ENCODE assay signal across 20 mouse cellular contexts in genomic region chr4:32220129-32220491, GRCm38 (mm10). TPM values are rescaled to one million over a fixed set of nuclear protein-coding genes. Genes with fewer than 3 reads are reported as not detected.
DNase-seq lines count a peak whose midpoint lies in the region; ATAC-seq and TF ChIP-seq lines count a peak whose summit lies in the region.
"Had no signal": no experiment of that assay in that cellular context is flagged by ENCODE, and none has a peak within 500 bp of the region (broad histone marks: within the 10 kb centered on the region; RNA-seq: fewer than 3 reads in every experiment).

No protein-coding gene starts in this region.

- TF ChIP-seq POLR2A in kidney, adult 2 months (IDR thresholded peaks at IDR 0.05; ENCODE audit: low read depth, low read length): no peak

- peak overlapping the region; percentile 39; the same call in 1 of the 2 replicates for H3K27ac ChIP-seq in kidney, embryonic 16.5 days (ENCODE audit: low read length)
- H3K27ac ChIP-seq in kidney, adult 2 months (ENCODE audit: insufficient read depth, low read depth, low read length): no peak overlapping the region
- H3K27ac ChIP-seq in embryonic facial prominence, embryonic 10.5 days (replicated peaks): peak overlapping the region; percentile 54
- peak overlapping the region; percentile 23; the same call in 1 of the 2 replicates for H3K27ac ChIP-seq in limb, embryonic 13.5 days
- H3K27ac ChIP-seq: heart, adult 2 months; hindbrain, embryonic 15.5 days; liver, embryonic 12.5 days; midbrain, embryonic 12.5 days had no signal

- H3K4me3 ChIP-seq in kidney, embryonic 16.5 days (ENCODE audit: low read length): no peak overlapping the region
- no peak overlapping the region for H3K4me3 ChIP-seq in kidney, adult 2 months (ENCODE audit: insufficient read depth, low read depth, low read length)
- H3K4me3 ChIP-seq in embryonic facial prominence, embryonic 10.5 days: no peak overlapping the region
- no peak overlapping the region for H3K4me3 ChIP-seq in limb, embryonic 13.5 days
- H3K4me3 ChIP-seq: heart, adult 2 months; hindbrain, embryonic 15.5 days; liver, embryonic 12.5 days; midbrain, embryonic 12.5 days; myocyte had no signal

- H3K9ac ChIP-seq in kidney, embryonic 16.5 days (replicated peaks; ENCODE audit: low read length): no peak overlapping the region
- no peak overlapping the region for H3K9ac ChIP-seq in limb, embryonic 13.5 days
- H3K9ac ChIP-seq: hindbrain, embryonic 15.5 days; liver, embryonic 12.5 days; midbrain, embryonic 12.5 days had no signal

- no peak for TF ChIP-seq CTCF in kidney, adult 2 months (conservative IDR thresholded peaks at IDR 0.05; ENCODE audit: insufficient read depth, insufficient read length, low read depth, low read length)

- H3K4me2 ChIP-seq in kidney, embryonic 16.5 days (replicated peaks; ENCODE audit: low read depth, low read length): peak overlapping the region; percentile 39
- peak overlapping the region; percentile 34 for H3K4me2 ChIP-seq in limb, embryonic 13.5 days (replicated peaks)
- H3K4me2 ChIP-seq: hindbrain, embryonic 15.5 days; liver, embryonic 12.5 days; midbrain, embryonic 12.5 days had no signal

- WGBS in kidney, embryonic 16.5 days: 49% methylated on average over 4 of the region's 4 CpGs
- WGBS in kidney, adult 2 months: 69% methylated on average over 4 of the region's 4 CpGs
- 72% methylated on average over 4 of the region's 4 CpGs for WGBS in embryonic facial prominence, embryonic 10.5 days
- WGBS in limb, embryonic 13.5 days: 19% methylated on average over 4 of the region's 4 CpGs

- H3K4me1 ChIP-seq in kidney, embryonic 16.5 days (ENCODE audit: insufficient read depth, low read length): peaks cover 23% of the 10 kb centered on the region
- no peaks in the 10 kb centered on the region for H3K4me1 ChIP-seq in kidney, adult 2 months (ENCODE audit: control insufficient read depth, insufficient read depth, low read length)
- H3K4me1 ChIP-seq in embryonic facial prominence, embryonic 10.5 days: peaks cover 37% of the 10 kb centered on the region
- H3K4me1 ChIP-seq in limb, embryonic 13.5 days: peaks cover 19% of the 10 kb centered on the region
- H3K4me1 ChIP-seq: liver, embryonic 12.5 days had no signal

- 0 out of 2 replicates have a peak, but pooled peaks have one; percentile 33 for ATAC-seq in kidney, embryonic 16.5 days (ENCODE audit: low FRiP score, low TSS enrichment)
- ATAC-seq in limb, embryonic 13.5 days (ENCODE audit: low FRiP score, low read depth): 0 out of 2 replicates have a peak, but pooled peaks have one; percentile 67
- ATAC-seq in erythroblast, adult 5-6 weeks (replicated peaks; ENCODE audit: low FRiP score, poor library complexity, severe bottlenecking): no peak
- ATAC-seq: liver, embryonic 12.5 days had no signal

- peak; percentile 41 for DNase-seq in embryo, embryonic 11 days
- DNase-seq in embryo, embryonic 9.5 days (ENCODE audit: extremely low spot score): no peak
- no peak for DNase-seq in kidney, adult 2 months
- no peak for DNase-seq in embryonic facial prominence, embryonic 10.5 days (ENCODE audit: low spot score)
- no peak for DNase-seq in right cerebral cortex, postnatal 36 days (ENCODE audit: low spot score in 2 of 2)
- DNase-seq: adrenal gland, postnatal 25 days; gastrocnemius, postnatal 10 days; heart, adult 2 months; heart, postnatal 10 days; kidney, adult 9 months; lung, postnatal 14 days; right cerebral cortex, postnatal 4 days had no signal

- H3K27me3 ChIP-seq in kidney, embryonic 16.5 days (ENCODE audit: insufficient read depth, low read length): peaks cover 1% of the 10 kb centered on the region; the same call in 1 of the 2 replicates
- no peaks in the 10 kb centered on the region for H3K27me3 ChIP-seq in kidney, adult 2 months (replicated peaks; ENCODE audit: control insufficient read depth, insufficient read depth, low read length)
- peaks cover 10% of the 10 kb centered on the region; the same call in 1 of the 2 replicates for H3K27me3 ChIP-seq in embryonic facial prominence, embryonic 10.5 days (replicated peaks; ENCODE audit: low read depth, poor library complexity, severe bottlenecking)
- 0 out of 2 replicates have a peak, but pooled peaks cover 4% of the 10 kb centered on the region for H3K27me3 ChIP-seq in limb, embryonic 13.5 days
- H3K27me3 ChIP-seq: CH12.LX; hindbrain, embryonic 15.5 days had no signal

- H3K9me3 ChIP-seq in kidney, embryonic 16.5 days (ENCODE audit: low read length): no peaks in the 10 kb centered on the region
- no peaks in the 10 kb centered on the region for H3K9me3 ChIP-seq in embryonic facial prominence, embryonic 10.5 days
- no peaks in the 10 kb centered on the region for H3K9me3 ChIP-seq in limb, embryonic 13.5 days
- H3K9me3 ChIP-seq: hindbrain, embryonic 15.5 days; liver, embryonic 12.5 days; midbrain, embryonic 12.5 days had no signal

- no peaks in the 10 kb centered on the region for H3K36me3 ChIP-seq in kidney, embryonic 16.5 days (ENCODE audit: insufficient read depth, low read length)
- H3K36me3 ChIP-seq in kidney, adult 2 months (ENCODE audit: control insufficient read depth, insufficient read depth, low read length): no peaks in the 10 kb centered on the region
- H3K36me3 ChIP-seq in embryonic facial prominence, embryonic 10.5 days (replicated peaks): no peaks in the 10 kb centered on the region
- no peaks in the 10 kb centered on the region for H3K36me3 ChIP-seq in limb, embryonic 13.5 days
- H3K36me3 ChIP-seq: hindbrain, embryonic 15.5 days; liver, embryonic 12.5 days; midbrain, embryonic 12.5 days had no signal

RNA-seq across cellular contexts. Expression of gene Bach2, which starts 18.5 kb away (rescaled TPM):
- polyA plus RNA-seq in kidney, embryonic 16.5 days (2015; fragmentation: Nextera tagmentation; extraction: Ambion mirVana): 7.9 and 9.8 TPM in 2 replicates
- polyA plus RNA-seq in kidney, adult 2 months (2012; rRNA removed): 1.9 and 2.5 TPM in 2 replicates
- 12.2 and 12.4 TPM in 2 replicates for polyA plus RNA-seq in embryonic facial prominence, embryonic 10.5 days (2016; fragmentation: Nextera tagmentation; extraction: Ambion mirVana)
- polyA plus RNA-seq in limb, embryonic 13.5 days (2015; fragmentation: Nextera tagmentation; extraction: Ambion mirVana): 9.2 and 12.2 TPM in 2 replicates
- total RNA-seq in erythroblast, adult 5-6 weeks (2015; ENCODE audit: low replicate concordance): 0.63 and 1.3 TPM in 2 replicates
- total RNA-seq in erythroblast, adult 5-6 weeks (2017; ENCODE audit: low replicate concordance): 2.9 TPM in 1 of 2 replicates, not detected in the other
- total RNA-seq: CH12.LX had no signal
